Mouse (Mus musculus): Measurements from ENCODE around the gene Dner.

Dner gene

GRCm38 (mm10) chr1:84441419-84441818 is 254.6 kb downstream of the Dner start:
- in situ Hi-C loops (cut with MboI), result no loop called here

GRCm38 (mm10) chr1:84437565-84437964 is 258.5 kb downstream of the Dner start:
- in situ Hi-C loops (cut with MboI), result no loop called here

- in situ Hi-C loops (cut with MboI), result no loop called here
Measured at GRCm38 (mm10) chr1:84436281-84436680, 259.7 kb downstream of the Dner start.

- in situ Hi-C loops (cut with MboI), result no loop called here
Measured at GRCm38 (mm10) chr1:84433291-84433980, 262.6 kb downstream of the Dner start.

GRCm38 (mm10) chr1:84432311-84432710 is 263.7 kb downstream of the Dner start:
- in situ Hi-C loops (cut with MboI), result no loop called here

GRCm38 (mm10) chr1:84428331-84428730 is 267.7 kb downstream of the Dner start:
- in situ Hi-C loops (cut with MboI), result no loop called here

- in situ Hi-C loops (cut with MboI), result no loop called here
Measured at GRCm38 (mm10) chr1:84427757-84428156, 268.3 kb downstream of the Dner start.

GRCm38 (mm10) chr1:84426679-84427078 is 269.3 kb downstream of the Dner start:
- in situ Hi-C loops (cut with MboI), result no loop called here

- in situ Hi-C loops (cut with MboI), result no loop called here
Measured at GRCm38 (mm10) chr1:84422881-84423280, 273.1 kb downstream of the Dner start.

- in situ Hi-C loops (cut with MboI), result no loop called here
Measured at GRCm38 (mm10) chr1:84421845-84422244, 274.2 kb downstream of the Dner start.

GRCm38 (mm10) chr1:84419416-84419815 is 276.6 kb downstream of the Dner start:
- in situ Hi-C loops (cut with MboI), result no loop called here

- in situ Hi-C loops (cut with MboI), result no loop called here
Measured at GRCm38 (mm10) chr1:84418511-84418910, 277.5 kb downstream of the Dner start.

GRCm38 (mm10) chr1:84417761-84418238 is 278.2 kb downstream of the Dner start:
- in situ Hi-C loops (cut with MboI), result no loop called here

- in situ Hi-C loops (cut with MboI), result no loop called here
Measured at GRCm38 (mm10) chr1:84417276-84417675, 278.7 kb downstream of the Dner start.

GRCm38 (mm10) chr1:84414464-84414863 is 281.6 kb downstream of the Dner start:
- in situ Hi-C loops (cut with MboI), result no loop called here

GRCm38 (mm10) chr1:84409514-84409913 is 286.5 kb downstream of the Dner start:
- in situ Hi-C loops (cut with MboI), result no loop called here

- in situ Hi-C loops (cut with MboI), result no loop called here
Measured at GRCm38 (mm10) chr1:84408873-84409272, 287.1 kb downstream of the Dner start.

- in situ Hi-C loops (cut with MboI), result no loop called here
Measured at GRCm38 (mm10) chr1:84406891-84407290, 289.1 kb downstream of the Dner start.

GRCm38 (mm10) chr1:84405551-84406290 is 290.3 kb downstream of the Dner start:
- in situ Hi-C loops (cut with MboI), result no loop called here

GRCm38 (mm10) chr1:84404880-84405279 is 291.1 kb downstream of the Dner start:
- in situ Hi-C loops (cut with MboI), result no loop called here

- in situ Hi-C loops (cut with MboI), result no loop called here
Measured at GRCm38 (mm10) chr1:84402154-84402553, 293.9 kb downstream of the Dner start.

- in situ Hi-C loops (cut with MboI), result no loop called here
Measured at GRCm38 (mm10) chr1:84399671-84400070, 296.4 kb downstream of the Dner start.

GRCm38 (mm10) chr1:84399118-84399517 is 296.9 kb downstream of the Dner start:
- in situ Hi-C loops (cut with MboI), result no loop called here

Measured in mature B cell (primary cell).